Mouse (Mus musculus) cerebellum, adult 8-10 months (tissue): ENCODE results near the gene Ghdc.

ENCODE experiments used
- DNase-seq: peaks from one replicate; pipeline ENCODE4 v3.0.0; 2022

The Ghdc gene

DNA sequence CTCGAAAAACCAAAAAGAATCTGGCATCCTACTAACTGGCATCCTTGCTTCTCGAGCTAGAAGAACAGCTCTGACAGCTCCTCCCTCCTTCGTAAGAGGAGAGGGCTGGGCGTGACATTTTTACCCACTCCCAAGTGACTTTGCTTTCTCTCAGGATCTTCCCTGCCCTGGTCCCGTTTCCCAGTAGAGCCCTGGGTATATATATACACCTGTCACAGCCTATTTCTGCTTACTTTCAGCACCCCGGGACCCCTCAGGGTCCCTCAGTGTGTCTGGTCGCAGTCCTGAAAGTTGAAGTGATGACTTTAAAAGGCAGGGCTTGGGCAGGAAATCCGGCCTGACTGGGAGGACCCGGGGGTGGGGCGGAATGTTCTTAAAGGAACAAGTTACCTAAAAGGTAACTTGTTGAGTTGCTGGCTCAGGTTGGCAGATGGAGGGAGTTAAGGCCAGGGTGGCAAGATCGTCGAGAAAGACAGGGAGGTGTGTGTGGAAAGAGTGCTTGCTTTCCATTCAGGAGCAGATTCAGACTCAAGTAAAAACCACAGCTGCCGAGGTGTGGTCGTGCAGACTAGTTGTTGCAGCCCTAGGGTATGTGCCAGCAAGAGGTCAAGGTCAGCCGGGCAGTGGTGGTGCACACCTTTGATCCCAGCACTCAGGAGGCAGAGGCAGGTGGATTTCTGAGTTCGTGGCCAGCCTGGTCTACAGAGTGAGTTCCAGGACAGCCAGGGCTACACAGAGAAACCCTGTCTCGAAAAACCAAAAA is at the start of gene Ghdc:
Gene Ghdc, minus strand, starts transcription at position 312 of the 763 bp plus-strand sequence.
- DNase-seq, result peak; percentile 56

GRCm38 (mm10) chr11:100820047-100820446 is 49.3 kb upstream of the Ghdc start:
- DNase-seq, result no peak

DNA sequence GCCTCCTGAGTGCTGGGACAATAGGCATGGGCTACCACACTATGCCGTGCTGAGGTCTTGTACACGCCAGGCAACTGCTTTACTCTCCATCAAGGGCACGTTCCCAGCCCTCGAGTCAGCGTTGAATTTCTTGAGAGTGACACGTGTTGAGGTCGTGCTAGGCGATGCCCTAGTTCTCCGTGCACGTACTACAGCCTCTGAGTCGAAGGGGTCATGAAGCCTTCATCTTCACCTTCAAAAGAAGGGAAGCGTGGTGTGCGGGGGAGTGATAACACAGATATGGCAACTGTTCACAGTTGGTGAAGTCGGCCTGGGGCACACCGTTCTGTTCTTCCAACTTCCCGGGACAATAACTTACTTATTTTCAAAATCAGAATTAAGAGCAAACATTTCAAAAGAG is 48.9 kb upstream of the Ghdc start:
- no peak for DNase-seq

DNA sequence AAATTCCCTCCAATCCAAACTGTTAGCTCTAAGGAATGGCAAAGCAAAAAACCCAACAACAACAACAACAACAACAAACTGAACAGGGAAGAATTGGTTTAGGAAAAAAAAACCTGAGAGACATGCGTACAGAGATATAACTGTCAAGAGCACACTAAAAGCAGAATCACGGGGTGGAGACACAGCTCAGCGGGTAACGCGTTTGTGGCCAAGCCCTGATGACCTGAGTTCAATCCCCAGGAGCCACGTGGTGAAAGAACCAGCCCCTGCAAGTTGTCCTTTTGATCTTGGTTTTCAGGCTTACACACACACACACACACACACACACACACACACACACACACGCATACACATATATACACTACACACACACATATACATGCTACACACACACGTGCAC is 48.3 kb upstream of the Ghdc start:
- no peak for DNase-seq

DNA sequence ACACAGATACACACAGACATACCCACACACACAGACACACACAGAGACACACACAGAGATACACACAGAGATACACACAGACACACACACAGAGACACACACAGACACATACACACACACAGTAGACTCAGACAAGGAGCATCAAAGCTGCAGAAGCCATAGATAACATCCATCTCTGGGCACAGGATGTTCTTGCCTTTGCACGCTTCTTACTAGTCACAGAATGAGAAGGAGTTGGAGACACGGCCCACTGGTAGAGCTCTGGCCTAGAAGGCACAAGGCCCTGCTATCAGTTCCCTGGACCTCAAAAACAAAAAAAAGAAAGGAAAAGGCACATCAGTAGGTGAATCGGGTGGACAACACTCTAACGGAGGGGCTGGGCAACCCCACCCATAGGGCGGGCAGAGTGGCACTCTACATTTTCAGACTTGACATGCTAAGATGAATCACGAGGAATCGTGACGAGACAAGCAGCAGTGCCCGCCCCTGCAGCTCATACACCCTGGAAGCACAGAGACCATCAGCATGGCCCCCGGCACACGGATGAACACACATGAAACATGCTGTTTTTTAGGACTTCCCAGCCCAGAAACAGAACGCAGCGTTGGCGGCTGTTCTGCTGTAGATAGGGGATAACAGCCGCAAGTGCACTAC is 47.7 kb upstream of the Ghdc start:
- DNase-seq, result no peak

DNA sequence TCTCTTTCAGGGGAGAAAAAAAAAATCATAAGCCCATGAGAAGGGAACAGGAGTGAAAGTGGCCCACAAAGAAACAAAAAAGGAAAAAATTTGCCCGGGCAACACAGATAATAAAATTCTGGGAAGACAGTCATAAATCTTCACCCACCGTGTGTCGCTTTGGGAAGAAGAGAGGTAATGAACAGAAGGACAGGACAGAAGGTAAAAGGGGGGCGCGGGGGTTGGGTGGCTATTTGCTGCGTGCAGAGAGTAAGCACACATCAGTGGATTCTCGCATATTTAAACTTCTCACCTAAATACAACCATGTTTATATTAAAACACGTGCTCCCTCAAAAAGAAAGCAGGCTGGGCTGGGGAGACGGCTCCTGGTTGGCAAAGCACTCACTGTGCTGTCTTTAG is 46.6 kb upstream of the Ghdc start:
- DNase-seq, result peak; percentile 73

DNA sequence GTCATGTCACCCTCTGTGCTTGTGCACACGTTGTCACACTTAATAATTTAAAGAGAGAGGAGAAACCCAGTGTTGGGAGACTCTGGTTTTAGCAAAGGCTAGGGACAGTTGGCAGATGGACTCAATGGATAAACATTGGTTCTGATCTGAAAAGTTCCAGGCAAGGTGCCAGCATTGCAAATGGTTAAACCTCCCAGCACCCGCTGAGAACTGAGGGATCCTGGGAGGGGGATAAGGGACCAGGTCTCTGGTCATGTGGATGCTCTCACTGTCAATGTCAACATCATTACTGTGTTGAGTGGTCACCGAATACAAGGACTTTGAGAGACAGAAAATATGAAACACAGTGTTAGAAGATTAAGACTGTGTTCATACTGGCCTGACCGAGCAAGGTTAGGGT is 46.0 kb upstream of the Ghdc start:
- peak; percentile 70 for DNase-seq

- DNase-seq, result no peak
Measured at GRCm38 (mm10) chr11:100816342-100816741, 45.6 kb upstream of the Ghdc start.

DNA sequence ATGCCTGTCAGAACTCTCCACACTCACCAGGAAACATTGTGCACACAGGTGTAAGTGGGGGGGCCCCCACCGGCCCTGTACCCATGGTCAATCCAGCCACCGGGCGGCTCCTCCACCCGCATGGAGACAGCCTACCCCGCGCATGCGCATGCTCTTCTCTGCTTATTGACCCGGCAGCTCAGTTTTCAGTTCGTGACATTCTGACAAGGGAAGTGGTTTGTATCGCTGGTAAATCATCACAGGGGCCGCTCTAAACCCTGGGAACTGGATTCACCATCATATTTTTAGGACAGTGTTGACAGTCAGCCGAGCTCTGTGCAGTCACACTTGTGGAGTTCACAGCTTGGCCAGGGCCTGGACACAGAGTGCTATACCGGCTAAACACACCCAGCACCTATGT is 43.7 kb upstream of the Ghdc start:
- DNase-seq, result peak; percentile 42

DNA sequence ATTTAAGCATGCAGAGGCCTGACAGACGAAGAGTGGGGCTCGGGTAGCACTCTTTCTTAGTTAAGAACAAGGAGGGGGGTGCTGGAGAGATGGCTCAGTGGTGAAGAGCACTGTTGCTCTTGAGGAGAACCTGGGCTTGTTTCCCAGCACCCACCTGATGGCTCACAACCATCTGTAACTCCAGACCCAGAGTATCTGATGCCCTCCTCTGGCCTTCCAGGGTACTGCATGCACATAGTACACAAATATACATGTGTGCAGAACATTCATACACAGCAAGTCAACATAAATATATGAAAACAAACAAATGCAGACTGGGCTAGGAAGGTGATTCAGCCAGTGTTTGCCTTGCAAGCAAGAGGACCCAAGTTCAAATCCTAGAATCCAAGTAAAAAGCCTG is 40.4 kb upstream of the Ghdc start:
- DNase-seq, result no peak

DNA sequence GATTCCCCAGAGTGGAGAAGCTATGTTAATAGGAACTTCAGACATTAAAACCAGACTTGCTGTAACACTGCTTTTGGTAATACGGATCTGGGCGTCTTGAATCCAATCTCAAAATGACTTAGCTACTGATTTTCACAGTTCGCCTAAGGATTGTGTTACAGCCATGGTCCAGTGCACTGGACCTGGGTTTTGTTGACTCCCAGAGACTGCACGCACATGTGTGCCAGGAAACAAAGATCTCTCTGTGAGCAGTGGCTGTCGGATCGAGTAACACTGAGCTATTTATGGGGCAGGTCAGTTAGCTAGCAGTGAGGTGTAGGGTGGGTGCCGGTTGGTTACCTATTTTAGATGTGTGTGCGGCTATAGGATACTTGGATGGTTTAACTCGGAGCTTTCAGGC is 39.8 kb upstream of the Ghdc start:
- DNase-seq, result no peak

GRCm38 (mm10) chr11:100806380-100807305 is 35.9 kb upstream of the Ghdc start:
- DNase-seq, result no peak

DNA sequence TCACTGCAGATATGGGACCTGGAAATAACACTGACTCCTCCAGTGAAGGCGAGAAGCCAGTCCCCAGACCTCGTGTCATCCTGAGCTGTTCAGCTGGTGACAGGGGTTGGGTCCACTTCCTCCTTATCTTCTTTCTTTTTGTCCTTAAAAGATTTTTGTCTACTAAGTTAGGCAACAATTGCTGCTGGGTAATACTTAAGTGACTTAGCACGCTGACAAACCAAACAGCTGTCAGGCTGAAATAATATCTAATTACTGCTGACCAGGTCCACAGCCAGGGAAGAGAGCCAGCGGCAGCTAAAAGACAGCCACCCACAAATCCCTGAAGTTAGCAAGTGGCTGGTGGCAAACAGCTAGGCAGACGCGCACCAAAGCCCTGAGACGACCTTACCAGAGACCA is 34.8 kb upstream of the Ghdc start:
- DNase-seq, result no peak

DNA sequence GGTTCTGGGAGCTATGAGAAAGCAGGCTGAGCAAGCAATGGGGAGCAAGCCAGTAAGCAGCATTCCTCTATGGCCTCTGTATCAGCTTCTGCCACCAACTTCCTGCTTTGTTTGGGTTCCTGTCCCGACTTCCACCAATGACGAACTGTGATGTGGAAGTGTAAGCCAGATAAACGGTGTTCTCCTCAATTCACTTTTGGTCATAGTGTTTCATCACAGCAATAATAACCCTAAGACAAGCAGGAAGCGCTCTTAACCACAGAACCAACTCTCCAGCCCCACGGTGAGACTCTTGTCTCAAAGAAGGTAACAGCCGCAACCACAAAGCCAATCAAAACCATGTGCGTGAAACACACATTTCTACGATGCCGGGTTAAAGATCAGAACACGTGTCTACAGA is 33.7 kb upstream of the Ghdc start:
- no peak for DNase-seq

DNA sequence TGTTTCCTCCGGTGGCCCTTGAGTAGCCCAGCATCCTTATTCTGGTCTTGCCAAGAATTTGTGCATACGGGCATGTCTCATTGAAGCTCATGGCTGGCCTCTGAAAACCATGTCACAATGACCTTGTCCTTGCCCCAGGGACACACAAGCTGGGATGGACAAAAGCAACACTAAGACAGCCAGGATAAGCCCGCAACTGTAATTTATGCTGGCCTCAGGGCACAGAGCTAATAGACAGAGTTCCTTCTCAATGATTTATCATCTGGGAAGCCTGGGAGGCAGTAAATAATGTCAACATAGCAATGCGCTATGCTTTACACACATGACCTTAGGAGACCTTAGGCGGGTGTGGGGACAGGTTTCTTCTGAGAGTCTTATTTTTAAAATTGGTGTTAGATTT is 28.7 kb upstream of the Ghdc start:
- DNase-seq, result no peak

GRCm38 (mm10) chr11:100796585-100796984 is 25.8 kb upstream of the Ghdc start:
- no peak for DNase-seq

GRCm38 (mm10) chr11:100795386-100795785 is 24.6 kb upstream of the Ghdc start:
- no peak for DNase-seq

DNA sequence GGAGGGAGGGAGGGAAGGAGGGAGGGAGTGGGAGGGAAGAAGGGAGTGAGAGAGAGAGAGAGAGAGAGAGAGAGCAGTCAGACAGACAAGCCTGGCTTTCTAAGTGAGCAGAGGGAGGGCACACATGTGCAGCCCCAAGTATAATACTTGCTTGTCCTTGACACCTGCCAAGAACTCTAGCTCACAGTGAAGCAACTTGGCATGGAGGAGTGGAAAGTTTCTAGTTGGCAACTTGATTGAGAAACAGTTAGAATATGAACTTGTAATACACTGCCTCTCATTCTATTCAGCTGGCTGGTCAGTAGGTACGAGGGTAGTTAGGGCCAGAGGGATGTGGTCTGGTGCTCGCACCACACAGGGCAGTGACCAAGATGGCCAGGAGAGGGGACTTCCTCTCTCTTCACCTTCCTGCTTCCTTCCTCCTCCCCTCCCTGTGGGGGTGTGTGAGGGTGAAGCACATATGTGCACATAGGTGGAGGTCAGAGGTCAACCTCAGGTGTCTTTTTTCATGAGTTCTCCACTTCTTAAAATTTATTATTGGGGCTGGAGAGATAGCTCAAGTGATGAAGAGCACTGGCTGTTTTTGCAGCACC is 20.8 kb upstream of the Ghdc start:
- DNase-seq, result no peak

- DNase-seq, result peak; percentile 59
Measured at GRCm38 (mm10) chr11:100790644-100791043, 19.9 kb upstream of the Ghdc start.

DNA sequence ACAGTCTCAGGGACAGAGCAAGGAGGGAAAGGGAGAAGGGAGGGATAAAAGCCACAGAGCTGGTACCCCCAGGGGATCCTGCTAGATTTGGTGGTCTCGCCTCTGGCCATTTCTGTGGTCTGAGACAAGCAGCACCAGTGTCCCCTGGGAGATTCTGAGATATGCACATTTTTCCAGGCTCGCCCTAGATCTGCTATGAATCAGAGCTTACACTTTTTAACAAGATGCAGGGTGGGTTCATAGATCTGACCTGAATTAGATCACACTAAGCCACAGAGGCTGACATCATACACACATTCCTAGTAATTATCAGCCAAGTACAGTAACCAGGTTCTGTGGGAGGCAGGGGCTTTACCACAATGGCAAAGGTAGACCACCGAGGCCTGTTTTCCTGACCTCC is 18.9 kb upstream of the Ghdc start:
- no peak for DNase-seq

DNA sequence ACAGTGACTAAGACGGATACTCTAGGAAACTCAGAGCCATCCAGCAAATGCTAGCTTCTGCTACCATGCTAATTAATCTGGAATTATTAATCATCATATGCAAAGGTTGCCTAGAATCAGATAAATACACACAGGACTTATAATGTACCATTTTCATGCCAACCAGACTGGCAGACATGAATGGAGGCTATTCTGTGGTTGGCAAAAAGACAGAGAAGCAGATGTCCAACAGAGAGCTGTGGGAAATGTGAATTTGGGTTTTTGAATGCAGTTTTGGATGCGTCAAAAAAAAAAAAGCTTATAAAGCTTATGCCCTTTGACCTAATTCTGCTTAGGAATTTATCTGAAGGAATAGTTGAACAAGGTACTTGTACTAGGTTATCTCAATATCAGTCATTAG is 15.0 kb upstream of the Ghdc start:
- no peak for DNase-seq

- no peak for DNase-seq
Measured at GRCm38 (mm10) chr11:100784286-100784685, 13.5 kb upstream of the Ghdc start.

GRCm38 (mm10) chr11:100782568-100782967 is 11.8 kb upstream of the Ghdc start:
- DNase-seq, result no peak
